Mouse (Mus musculus): ENCODE data around the gene Cep170. TPM values are rescaled to one million over a fixed set of nuclear protein-coding genes. Genes with fewer than 3 reads are reported as not detected.
A peak's percentile ranks its signal among the peaks of the same experiment; 100 is the strongest.

The Cep170 gene
- polyA plus RNA-seq, 1 experiment from 2014 or later: 92.3 TPM

DNA sequence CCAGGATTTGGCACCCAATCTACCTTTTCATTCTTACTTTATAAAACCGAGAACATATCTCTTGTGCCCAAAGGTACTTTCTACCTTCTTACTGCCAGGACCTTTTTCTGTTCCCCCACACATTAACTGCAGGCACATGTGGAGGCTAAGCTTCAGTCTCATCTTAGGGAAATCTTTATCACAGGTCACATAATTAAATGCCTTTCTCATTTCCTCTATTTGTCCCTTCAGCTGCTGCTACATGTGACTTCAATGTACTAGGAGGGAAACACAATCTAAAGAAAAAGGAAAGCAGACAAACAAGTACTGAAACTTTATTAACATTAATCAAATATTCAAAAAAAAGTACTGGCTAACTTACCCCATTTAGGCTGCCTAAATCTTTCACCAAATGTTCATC is 21.7 kb downstream of the Cep170 start:
- WGBS: 90% methylated on average over 1 of the region's 1 CpGs
- Histone ChIP-seq H3K9me3 (no peaks in the 10 kb centered on the region), H3K4me1 (no peaks in the 10 kb centered on the region), H3K27me3 (replicated peaks) (no peaks in the 10 kb centered on the region), H3K36me3 (peaks cover 22% of the 10 kb centered on the region), H3K4me2 (replicated peaks) (no peak overlapping the region), H3K9ac (no peak overlapping the region), H3K27ac (no peak overlapping the region), H3K4me3 (no peak overlapping the region)
- ATAC-seq (ENCODE audit: low FRiP score, low read depth): no peak

DNA sequence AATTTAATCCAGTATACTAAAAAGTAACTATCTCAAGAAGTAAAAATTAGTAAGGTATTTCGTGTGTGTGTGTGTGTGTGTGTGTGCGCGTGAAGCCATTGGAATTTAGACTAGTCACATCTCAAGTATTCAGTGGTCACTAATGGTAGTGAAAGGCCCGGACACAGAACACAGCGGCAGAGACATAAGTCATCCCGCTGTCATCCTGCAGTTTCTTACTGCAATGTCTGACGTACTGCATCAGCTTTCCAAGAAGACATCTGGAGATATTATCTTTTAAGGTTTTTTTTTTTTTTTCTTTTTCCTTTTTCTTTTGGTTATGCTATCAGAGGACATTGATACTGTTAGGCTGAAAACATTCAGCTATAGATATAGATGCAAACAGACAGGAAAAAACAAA is 24.5 kb downstream of the Cep170 start:
- no peak for ATAC-seq (ENCODE audit: low FRiP score, low read depth)
- no peak overlapping the region for H3K4me2 ChIP-seq (replicated peaks)
- no peaks in the 10 kb centered on the region for H3K27me3 ChIP-seq (replicated peaks)
- peaks cover 30% of the 10 kb centered on the region for H3K36me3 ChIP-seq
- H3K9ac ChIP-seq: no peak overlapping the region
- no peak overlapping the region for H3K4me3 ChIP-seq
- no peaks in the 10 kb centered on the region for H3K4me1 ChIP-seq
- 85% methylated on average over 7 of the region's 7 CpGs for WGBS
- H3K9me3 ChIP-seq: no peaks in the 10 kb centered on the region
- no peak overlapping the region for H3K27ac ChIP-seq

DNA sequence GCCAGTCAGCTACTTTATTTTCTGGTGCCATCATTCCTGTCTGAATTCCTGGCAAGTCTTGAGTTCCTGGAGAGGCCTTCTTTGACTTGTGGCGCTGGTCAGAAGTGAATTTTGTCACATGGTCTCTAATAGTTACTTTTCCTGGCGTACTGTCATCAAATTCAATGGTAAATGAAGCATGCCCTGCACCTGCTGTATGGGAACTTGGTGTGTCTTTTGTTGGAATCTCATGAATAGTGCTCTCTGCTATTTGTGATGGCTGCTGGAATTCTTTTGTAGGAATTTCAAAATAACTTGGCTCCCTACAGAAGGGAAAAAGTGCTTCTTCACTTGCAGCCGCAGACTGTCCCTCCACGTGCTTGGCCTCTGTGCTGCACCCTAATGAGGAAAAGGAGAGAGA is 39.3 kb downstream of the Cep170 start:
- Histone ChIP-seq H3K9ac (no peak overlapping the region), H3K36me3 (peaks cover 49% of the 10 kb centered on the region), H3K9me3 (no peaks in the 10 kb centered on the region), H3K4me3 (no peak overlapping the region), H3K27ac (no peak overlapping the region), H3K4me1 (no peaks in the 10 kb centered on the region), H3K4me2 (replicated peaks) (no peak overlapping the region), H3K27me3 (replicated peaks) (no peaks in the 10 kb centered on the region)
- ATAC-seq (ENCODE audit: low FRiP score, low read depth): no peak
- 58% methylated on average over 4 of the region's 4 CpGs for WGBS

DNA sequence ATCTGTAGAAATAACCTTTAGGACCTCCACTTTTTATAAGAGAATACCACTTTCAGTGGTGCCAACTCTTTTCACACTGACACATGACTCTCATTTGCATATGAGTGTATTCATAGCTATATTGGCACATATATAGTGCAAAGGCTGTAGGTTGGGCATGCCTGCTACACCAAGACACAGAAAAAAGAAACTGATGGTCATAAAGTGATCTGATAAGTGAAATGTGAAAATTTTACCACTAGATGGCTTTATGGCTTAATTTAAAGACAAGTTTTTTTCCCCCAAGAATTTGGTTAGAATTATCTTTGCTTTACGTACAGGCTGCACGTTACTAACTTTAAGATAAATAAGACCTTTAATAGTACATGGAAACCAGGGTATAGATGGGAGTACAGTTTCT is 51.6 kb downstream of the Cep170 start:
- H3K4me2 ChIP-seq (replicated peaks): no peak overlapping the region
- H3K9me3 ChIP-seq: no peaks in the 10 kb centered on the region
- no peak overlapping the region for H3K27ac ChIP-seq
- H3K36me3 ChIP-seq: peaks cover 21% of the 10 kb centered on the region
- no peak for ATAC-seq (ENCODE audit: low FRiP score, low read depth)
- H3K27me3 ChIP-seq (replicated peaks): no peaks in the 10 kb centered on the region
- 94% methylated on average over 2 of the region's 2 CpGs for WGBS
- no peak overlapping the region for H3K9ac ChIP-seq
- no peaks in the 10 kb centered on the region for H3K4me1 ChIP-seq
- no peak overlapping the region for H3K4me3 ChIP-seq

DNA sequence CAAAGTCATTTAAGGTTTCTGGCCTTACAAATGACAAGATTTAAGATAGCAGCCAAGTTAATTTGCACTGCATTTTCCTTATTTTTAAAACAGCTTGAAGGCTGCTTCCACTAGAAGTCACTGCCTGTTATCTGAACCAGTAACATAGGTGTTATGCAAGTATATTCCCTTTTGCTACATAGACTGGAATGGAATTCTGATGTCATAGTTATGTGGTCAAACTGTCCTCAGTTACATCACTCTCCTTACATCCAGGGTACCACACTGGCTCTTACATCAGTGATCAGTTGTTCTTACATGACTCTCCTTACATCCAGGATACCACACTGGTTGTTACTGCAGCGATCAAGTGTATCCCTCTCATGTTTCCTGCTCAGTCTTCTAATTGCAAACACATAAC is 53.2 kb downstream of the Cep170 start:
- Histone ChIP-seq H3K4me2 (replicated peaks) (no peak overlapping the region), H3K9ac (no peak overlapping the region), H3K36me3 (peaks cover 32% of the 10 kb centered on the region), H3K4me1 (no peaks in the 10 kb centered on the region), H3K4me3 (no peak overlapping the region), H3K27me3 (replicated peaks) (no peaks in the 10 kb centered on the region), H3K27ac (no peak overlapping the region), H3K9me3 (no peaks in the 10 kb centered on the region)
- ATAC-seq (ENCODE audit: low FRiP score, low read depth): no peak
- WGBS: 96% methylated on average over 1 of the region's 1 CpGs

DNA sequence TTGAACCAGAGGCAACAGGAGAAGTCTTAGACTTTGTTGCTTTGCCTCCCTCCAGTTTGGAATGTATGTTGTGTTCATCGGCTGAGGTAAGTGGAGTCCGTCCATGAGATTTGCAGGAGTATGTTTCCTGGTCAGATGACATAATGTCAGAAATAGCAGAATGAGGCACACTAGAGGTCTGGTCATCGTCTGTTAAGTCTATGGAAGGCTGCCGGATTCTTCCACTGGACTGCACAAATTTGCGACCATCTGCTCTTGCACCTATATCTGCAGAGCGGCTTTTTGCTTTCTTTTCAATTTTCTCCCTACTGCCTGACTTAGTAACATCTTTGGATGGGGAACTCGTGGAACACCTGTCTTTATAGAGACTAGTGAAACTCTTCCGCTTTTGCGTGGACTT is 58.3 kb downstream of the Cep170 start:
- 94% methylated on average over 9 of the region's 9 CpGs for WGBS
- H3K4me1 ChIP-seq: no peaks in the 10 kb centered on the region; the same call in 1 of the 2 replicates
- H3K36me3 ChIP-seq: peaks cover 40% of the 10 kb centered on the region
- no peak overlapping the region for H3K4me3 ChIP-seq
- H3K9ac ChIP-seq: no peak overlapping the region
- H3K27me3 ChIP-seq (replicated peaks): no peaks in the 10 kb centered on the region
- H3K4me2 ChIP-seq (replicated peaks): no peak overlapping the region
- H3K27ac ChIP-seq: no peak overlapping the region
- no peak for ATAC-seq (ENCODE audit: low FRiP score, low read depth)
- no peaks in the 10 kb centered on the region for H3K9me3 ChIP-seq

DNA sequence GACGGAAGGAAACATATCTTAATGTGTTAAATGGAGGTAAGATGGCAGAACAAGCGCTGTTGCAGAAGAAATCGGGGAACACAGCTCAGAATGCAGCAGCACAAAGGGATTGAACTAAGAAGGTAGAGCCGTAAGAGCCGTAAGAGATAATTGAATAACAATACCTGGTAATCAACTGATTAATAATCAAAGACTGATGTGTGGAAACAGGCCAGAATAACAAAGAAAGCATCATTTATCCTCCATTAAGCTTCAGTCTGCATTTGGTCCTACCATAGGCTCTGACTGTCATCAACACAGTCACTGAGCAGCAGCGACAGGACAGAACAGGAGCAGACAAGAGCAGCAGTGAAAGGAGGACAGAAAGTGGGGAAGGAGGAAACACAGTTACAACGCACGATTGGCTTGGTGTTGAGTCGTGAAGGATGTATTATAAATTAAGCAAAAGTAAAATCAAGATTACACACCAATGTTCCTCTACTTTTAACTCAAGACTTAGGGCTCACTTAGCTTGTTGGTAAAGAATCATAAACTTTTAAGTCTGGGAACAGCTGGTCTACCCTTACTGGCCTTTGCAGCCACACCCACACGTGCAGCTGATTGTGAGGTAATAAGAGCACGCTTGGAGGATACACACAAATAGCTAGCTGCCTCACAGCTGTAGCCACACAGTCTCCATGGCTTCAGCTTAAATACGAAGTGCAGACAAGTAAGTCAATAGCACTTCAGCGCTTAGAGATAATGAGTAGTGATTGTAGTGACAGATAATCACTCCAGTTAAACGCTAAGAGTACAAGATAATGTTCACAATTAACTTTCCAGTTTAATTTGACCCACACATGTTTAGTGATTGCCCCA is 59.8 kb downstream of the Cep170 start:
- H3K9me3 ChIP-seq: no peaks in the 10 kb centered on the region
- no peak overlapping the region for H3K4me3 ChIP-seq
- H3K4me1 ChIP-seq: no peaks in the 10 kb centered on the region; the same call in 1 of the 2 replicates
- WGBS: 58% methylated on average over 14 of the region's 14 CpGs
- no peak overlapping the region for H3K4me2 ChIP-seq (replicated peaks)
- no peaks in the 10 kb centered on the region for H3K27me3 ChIP-seq (replicated peaks)
- ATAC-seq (ENCODE audit: low FRiP score, low read depth): no peak
- H3K27ac ChIP-seq: no peak overlapping the region
- no peak overlapping the region for H3K9ac ChIP-seq
- H3K36me3 ChIP-seq: peaks cover 38% of the 10 kb centered on the region

DNA sequence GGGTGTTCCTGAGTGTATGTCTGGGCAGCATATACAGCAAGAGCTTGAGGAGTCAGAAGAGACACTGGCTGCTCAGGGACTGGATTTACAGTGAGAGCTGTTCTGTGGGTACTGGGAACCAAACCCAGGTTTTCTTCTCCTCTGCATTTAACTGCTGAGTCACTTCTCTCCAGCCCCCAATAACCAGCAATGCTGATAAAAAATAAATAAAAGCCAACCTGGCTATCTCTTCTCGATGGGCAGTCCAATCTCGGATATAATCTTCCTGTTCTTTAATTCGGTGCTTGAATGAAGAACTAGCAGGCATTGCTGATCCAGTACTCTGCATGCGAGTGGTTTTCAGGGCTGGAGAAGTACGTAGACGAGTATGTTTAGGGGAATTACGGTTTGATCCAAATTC is 64.2 kb downstream of the Cep170 start:
- Histone ChIP-seq H3K9ac (no peak overlapping the region), H3K27me3 (replicated peaks) (no peaks in the 10 kb centered on the region), H3K36me3 (peaks cover 18% of the 10 kb centered on the region), H3K27ac (no peak overlapping the region), H3K4me3 (no peak overlapping the region), H3K9me3 (no peaks in the 10 kb centered on the region), H3K4me2 (replicated peaks) (no peak overlapping the region), H3K4me1 (no peaks in the 10 kb centered on the region; the same call in 1 of the 2 replicates)
- 93% methylated on average over 7 of the region's 7 CpGs for WGBS
- ATAC-seq (ENCODE audit: low FRiP score, low read depth): no peak

DNA sequence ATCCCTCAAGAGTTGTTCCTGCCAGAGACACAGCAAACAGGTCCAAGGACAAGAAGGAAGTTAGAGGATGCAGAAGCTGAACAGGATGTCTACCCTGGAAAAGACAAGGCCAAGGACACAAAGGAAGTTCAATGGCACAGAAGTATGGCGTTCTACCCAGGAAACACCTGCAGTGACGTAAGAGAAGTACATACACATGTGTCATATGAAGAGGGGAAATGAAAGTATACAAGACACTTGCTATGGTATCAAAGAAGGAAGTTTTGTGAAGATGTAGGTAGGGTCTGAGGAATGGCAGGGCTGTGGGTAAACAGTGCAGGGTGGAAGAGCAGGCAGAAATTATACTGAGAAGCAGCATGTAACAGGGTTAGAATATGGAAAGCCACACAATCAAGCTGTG is 81.0 kb downstream of the Cep170 start:
- no peak overlapping the region for H3K27ac ChIP-seq
- no peaks in the 10 kb centered on the region for H3K9me3 ChIP-seq
- no peak for ATAC-seq (ENCODE audit: low FRiP score, low read depth)
- H3K4me2 ChIP-seq (replicated peaks): no peak overlapping the region
- WGBS: 90% methylated on average over 2 of the region's 2 CpGs
- H3K27me3 ChIP-seq (replicated peaks): no peaks in the 10 kb centered on the region
- H3K36me3 ChIP-seq: peaks cover 51% of the 10 kb centered on the region
- H3K4me3 ChIP-seq: no peak overlapping the region
- H3K9ac ChIP-seq: no peak overlapping the region
- H3K4me1 ChIP-seq: no peaks in the 10 kb centered on the region

DNA sequence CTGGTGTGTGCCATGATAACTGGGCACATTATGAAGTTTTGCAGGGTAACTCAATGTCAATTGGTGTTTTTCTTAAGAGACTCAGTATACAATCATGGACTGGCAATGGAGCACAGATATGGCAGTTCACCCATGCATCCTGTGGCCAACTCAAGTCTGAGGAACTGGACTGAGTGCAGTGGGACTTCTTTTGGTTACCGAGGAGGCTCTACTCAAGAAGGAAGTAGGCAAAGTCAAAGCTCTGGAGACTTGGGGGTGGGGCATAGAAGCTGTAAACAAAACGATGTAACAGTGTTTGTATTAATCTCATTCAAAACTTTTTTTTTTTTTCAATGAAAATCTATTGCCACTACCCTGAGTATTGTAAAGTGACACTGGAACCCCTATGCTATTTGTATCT is 83.3 kb downstream of the Cep170 start:
- H3K4me2 ChIP-seq (replicated peaks): no peak overlapping the region
- no peaks in the 10 kb centered on the region for H3K4me1 ChIP-seq
- H3K36me3 ChIP-seq: peaks cover 35% of the 10 kb centered on the region
- no peak for ATAC-seq (ENCODE audit: low FRiP score, low read depth)
- H3K4me3 ChIP-seq: no peak overlapping the region
- H3K27me3 ChIP-seq (replicated peaks): no peaks in the 10 kb centered on the region
- H3K9me3 ChIP-seq: no peaks in the 10 kb centered on the region
- H3K9ac ChIP-seq: no peak overlapping the region
- 92% methylated on average over 2 of the region's 2 CpGs for WGBS
- no peak overlapping the region for H3K27ac ChIP-seq

DNA sequence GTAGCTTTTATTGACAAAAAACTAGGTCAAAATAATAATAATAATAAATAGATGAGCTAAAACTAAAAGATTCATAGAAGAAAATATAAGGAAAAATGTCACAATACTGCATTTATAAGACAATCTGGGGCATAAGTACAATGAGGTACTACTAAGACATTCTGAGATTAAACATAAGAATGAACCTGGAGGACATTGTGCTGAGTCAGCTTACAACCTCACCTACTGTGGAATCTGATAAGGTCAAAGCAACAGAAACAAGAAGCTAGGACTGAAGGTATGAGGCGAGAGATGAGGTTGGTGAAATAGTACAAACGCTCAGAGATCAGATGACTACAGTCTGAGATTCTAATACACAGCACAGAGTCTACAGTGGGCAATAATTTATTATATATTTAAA is 86.5 kb downstream of the Cep170 start:
- Histone ChIP-seq H3K27me3 (replicated peaks) (no peaks in the 10 kb centered on the region), H3K36me3 (peaks cover 20% of the 10 kb centered on the region), H3K4me2 (replicated peaks) (no peak overlapping the region), H3K27ac (no peak overlapping the region), H3K4me3 (no peak overlapping the region), H3K4me1 (no peaks in the 10 kb centered on the region), H3K9me3 (no peaks in the 10 kb centered on the region), H3K9ac (no peak overlapping the region)
- 0 out of 2 replicates have a peak, but pooled peaks have one; percentile 17 for ATAC-seq (ENCODE audit: low FRiP score, low read depth)
- WGBS: 97% methylated on average over 2 of the region's 2 CpGs

DNA sequence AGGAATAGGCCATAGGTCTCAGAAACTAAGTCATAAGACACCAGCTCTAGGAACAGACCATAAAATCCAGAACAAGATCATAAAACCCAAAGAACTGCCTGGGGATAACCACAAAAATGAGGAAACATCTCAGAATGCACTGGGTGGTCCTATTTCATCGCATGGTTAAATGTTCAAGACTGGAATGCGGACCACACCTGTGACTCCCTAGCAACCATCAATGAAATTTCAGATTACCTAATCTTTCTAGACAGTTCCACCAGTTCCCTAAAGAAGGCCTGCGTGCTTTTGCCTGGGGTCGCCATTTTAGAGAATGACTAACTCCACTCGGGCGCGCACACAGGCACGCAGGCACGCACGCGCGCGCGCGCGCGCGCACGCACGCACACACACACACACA is 89.1 kb downstream of the Cep170 start:
- WGBS: 92% methylated on average over 20 of the region's 20 CpGs
- no peak overlapping the region for H3K4me3 ChIP-seq

More for the DNA sequence above, 89.1 kb downstream of the Cep170 start:
- no peak overlapping the region for H3K27ac ChIP-seq
- H3K9me3 ChIP-seq: no peaks in the 10 kb centered on the region
- no peaks in the 10 kb centered on the region for H3K36me3 ChIP-seq
- no peaks in the 10 kb centered on the region for H3K27me3 ChIP-seq (replicated peaks)
- H3K4me1 ChIP-seq: no peaks in the 10 kb centered on the region
- H3K4me2 ChIP-seq (replicated peaks): no peak overlapping the region
- no peak for ATAC-seq (ENCODE audit: low FRiP score, low read depth)
- H3K9ac ChIP-seq: no peak overlapping the region

All from neural tube, embryonic 12.5 days (tissue).